Mouse (Mus musculus) heart, postnatal 25 days (tissue): Measurements from ENCODE around the gene Drc7. TPM values are rescaled to one million over a fixed set of nuclear protein-coding genes. Genes with fewer than 3 reads are reported as not detected.

Experiments used
- DNase-seq: peaks from one replicate; pipeline ENCODE4 v3.0.0; 2022; ENCODE audit warnings: low spot score
- intact Hi-C: fragments of 180-260 bp; cut with DNase I; formaldehyde crosslinking; loops from one replicate; pipeline ENCODE4 v1.15.1; 2025
- total RNA-seq, 2 experiments: library from RNA; stranded (reverse); gene quantifications; 2 replicates each; pipeline ENCODE4 v1.2.3; 2021

Drc7 gene
- total RNA-seq, 2 experiments from 2014 or later, result not detected

DNA sequence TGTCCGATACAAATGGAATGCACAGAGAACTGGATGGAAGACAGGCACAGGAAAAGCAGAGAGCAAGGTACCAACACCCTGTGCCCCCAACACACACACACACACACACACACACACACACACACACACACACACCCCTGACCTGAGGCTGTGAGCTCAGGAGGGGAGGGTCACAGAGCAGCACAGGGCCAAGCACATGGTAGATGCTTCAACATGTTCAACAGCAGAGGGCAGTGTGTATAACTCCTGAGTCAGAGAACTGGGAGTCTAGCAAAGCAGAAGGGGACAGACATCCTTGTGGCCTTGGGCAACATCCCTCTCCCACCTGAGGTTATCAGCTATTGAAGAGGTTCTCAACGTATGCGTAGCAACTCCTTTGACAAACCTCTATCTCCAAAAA is 58.8 kb downstream of the Drc7 start:
- no peak for DNase-seq
- intact Hi-C loops, result no loop called here

DNA sequence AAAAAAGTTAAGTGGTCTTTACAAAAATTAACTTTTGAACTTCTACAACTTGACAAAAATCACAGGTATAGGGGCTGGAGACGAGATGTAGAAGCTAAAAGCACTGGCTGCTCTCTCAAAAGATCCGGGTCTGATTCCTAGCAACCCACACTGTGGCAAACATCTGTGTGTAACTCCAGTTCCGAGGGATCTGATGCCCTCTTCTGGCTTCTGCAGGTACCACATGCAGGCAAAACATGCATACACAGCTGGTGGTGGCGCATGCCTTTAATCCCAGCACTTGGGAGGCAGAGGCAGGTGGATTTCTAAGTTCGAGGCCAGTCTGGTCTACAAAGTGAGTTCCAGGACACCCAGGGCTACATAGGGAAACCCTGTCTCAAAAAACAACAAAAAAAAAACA is 68.6 kb downstream of the Drc7 start:
- no peak for DNase-seq
- intact Hi-C loops, result no loop called here

DNA sequence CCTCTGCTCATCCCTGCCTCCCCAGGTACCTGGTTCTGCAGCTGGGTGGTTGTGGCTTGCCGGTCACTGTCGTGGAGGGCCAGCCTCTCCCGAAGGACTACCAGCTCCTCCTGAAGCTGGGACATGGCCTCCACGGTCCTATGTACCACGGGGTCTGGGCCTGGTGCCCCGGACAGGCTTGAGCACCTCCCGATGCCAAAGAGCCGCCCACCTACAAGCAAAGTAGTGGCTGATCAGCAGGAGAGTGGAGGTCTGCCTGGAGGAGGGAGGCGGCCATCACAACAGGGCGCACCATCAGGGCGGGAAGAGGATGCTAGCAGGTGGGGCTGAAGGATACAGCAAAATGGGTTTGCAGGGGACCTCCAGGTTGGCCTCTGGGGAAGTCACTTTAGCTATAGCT is 71.6 kb downstream of the Drc7 start:
- intact Hi-C loops, result no loop called here

DNA sequence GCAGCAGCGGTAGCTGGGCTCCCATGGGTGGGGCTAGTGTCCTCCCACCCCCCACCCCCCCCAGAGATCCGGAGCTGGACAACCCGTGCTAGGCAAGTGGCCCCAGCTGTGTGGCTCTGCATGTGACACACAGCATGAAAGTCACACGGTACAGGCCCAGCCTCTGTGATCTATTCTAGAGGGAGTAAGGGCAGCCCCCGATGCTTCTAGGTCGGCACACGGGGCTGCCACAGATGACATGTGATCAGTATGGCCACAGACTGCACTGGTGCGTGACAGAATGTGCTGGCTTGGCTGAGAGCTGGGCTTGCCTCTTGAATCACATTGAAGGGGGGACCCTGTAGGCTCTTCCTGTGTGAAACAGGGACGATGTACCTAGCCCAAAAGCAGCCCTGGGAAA is 72.8 kb downstream of the Drc7 start:
- DNase-seq, result no peak
- intact Hi-C loops, result no loop called here

More for the DNA sequence above, 71.6 kb downstream of the Drc7 start:
- no peak for DNase-seq

Other genes starting within 250 kb of the Drc7 start
- gene Ccl17, start 244.7 kb upstream of the Drc7 start, total RNA-seq, result not detected
- gene Coq9, start 216.8 kb upstream of the Drc7 start, total RNA-seq, result 100 to 1,000 TPM; 542 TPM
- 10 to 100 TPM; 73.7 to 80.1 TPM for gene Ciapin1, start 216.7 kb upstream of the Drc7 start, total RNA-seq
- 10 to 100 TPM; 57.5 to 64.3 TPM for gene Polr2c, start 197.7 kb upstream of the Drc7 start, total RNA-seq
- gene Dok4, start 178.8 kb upstream of the Drc7 start, total RNA-seq, result 10 to 100 TPM; 17.5 to 21.4 TPM
- gene Ccdc102a, start 137.0 kb upstream of the Drc7 start, total RNA-seq, result 1 to 10 TPM; 6.3 to 7.2 TPM
- under 1 TPM; 0.29 to 0.34 TPM for gene Adgrg5, start 131.4 kb upstream of the Drc7 start, total RNA-seq
- 10 to 100 TPM; 38.6 to 48.7 TPM for gene Adgrg1, start 80.4 kb upstream of the Drc7 start, total RNA-seq
- gene Adgrg3, start 37.4 kb upstream of the Drc7 start, total RNA-seq, result 1 to 10 TPM in 1 of 2 experiments, under 1 TPM in 1; 0.70 to 1.3 TPM
- gene Katnb1, start 26.1 kb downstream of the Drc7 start, total RNA-seq, result 1 to 10 TPM; 5.5 to 6.8 TPM
- gene Kifc3, start 147.7 kb downstream of the Drc7 start, total RNA-seq, result 10 to 100 TPM; 67.1 to 72.4 TPM